Mouse (Mus musculus) kidney, postnatal 14 days (tissue): ENCODE results near the gene Igsf21.

Experiments used
- DNase-seq: peaks from one replicate; pipeline ENCODE4 v3.0.0; 2022; ENCODE audit warnings: mixed read lengths

Gene Igsf21

DNA sequence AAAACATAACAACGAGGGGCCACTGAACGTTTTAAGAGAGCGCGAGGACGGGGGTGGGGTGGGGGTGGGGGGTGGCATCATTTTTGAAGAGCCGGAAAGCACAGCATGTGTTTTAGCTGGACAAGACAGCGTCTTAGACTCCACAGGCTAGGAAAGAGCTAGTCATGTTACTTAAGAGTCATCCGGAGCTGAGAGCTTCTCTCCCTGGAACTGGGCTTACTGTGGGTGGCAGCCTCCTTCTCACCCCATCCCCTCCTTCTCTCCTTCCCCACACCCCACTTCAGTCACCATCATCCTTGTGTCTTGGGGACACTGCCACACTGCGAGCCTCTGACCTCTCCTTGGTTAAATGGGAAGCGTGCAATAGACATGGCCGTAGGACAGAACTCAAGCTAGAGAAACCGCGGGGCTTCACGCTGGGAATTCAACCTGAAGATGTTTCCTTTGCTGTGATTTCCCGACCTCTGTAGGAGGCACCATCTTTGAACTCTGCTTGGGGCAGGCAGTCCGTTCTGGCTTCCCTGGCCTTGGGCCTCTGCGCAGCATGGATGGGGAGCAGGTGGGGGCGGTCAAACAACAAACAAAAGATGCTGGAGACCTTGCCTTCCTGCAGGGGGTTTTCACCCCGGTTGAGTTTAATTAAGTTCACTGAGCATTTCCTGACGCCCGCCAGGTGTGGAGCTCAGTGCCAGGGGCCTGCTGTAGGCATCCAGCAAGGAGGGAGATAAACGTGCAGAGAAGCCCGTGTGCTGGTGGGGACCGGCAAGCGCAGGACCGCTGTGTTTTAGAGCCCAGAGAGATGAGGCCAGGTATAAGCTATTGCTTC is 207.8 kb downstream of the Igsf21 start:
- no peak for DNase-seq

DNA sequence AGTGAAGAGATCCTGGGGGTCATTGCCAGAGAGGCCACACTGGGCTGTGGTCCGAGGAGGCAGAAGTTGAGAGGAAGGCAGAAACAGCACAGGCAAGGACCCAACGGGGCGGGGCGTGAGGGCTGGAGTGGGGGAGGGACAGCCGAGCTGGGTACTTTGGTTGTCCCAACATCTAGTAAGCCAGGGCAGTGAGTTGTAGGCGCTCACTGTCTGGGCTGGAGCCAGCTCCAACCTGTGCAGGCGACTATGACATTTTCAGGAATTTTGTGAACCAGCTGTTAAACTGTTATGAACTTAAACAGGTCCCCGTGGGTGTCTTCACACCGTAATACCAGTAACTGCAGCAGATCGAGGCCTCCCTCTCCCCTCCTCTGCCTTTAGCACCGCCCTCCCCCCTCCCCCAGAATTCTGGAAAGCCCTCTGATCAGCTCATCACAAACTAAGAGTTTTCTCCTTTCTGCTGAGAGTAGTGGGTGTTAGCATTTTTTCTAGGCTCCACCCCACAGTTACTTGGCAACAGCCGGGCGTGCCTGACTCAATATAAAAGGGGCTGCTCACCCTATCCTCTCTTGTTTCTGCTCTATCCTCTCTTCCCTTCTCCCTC is 208.7 kb downstream of the Igsf21 start:
- peak; percentile 36 for DNase-seq

DNA sequence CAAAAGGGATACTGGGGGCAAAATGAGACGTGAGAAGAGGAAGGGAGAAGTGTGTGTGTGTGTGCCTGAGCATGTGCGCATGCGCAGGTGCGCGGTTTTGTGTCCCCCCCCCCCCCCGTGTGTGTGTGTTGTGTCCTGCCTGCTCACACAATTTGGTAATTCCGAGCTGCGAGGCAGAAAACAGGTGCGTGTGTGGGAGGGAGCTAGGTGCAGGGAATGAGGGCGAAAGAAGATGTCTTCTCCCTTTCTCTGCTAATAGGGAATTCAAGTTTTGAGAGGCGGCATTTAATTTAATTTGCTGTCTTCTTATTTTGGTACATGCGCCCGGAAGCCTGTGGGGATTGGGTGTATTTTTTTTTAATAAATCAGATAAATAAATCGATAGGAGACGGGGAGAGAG is 211.4 kb downstream of the Igsf21 start:
- no peak for DNase-seq

DNA sequence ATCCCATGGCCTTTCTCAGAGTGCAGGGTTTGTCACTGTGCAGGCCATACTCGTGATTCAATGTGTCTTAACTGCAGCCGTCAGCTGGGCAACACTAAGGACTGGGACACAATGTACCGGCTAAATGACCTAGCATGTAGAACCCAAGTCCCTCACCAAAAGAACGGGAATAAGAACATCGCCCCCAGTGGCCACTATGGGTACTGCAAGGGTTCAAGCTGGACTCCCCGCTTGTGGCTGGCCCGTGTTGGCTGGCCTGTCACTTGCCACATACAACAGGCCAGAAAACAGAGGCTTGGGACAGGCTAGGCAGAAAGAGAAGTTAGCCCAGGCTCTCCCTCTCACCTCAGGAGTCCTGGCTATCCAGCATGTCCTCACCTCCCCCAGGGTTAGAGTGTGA is 213.2 kb downstream of the Igsf21 start:
- peak; percentile 32 for DNase-seq

DNA sequence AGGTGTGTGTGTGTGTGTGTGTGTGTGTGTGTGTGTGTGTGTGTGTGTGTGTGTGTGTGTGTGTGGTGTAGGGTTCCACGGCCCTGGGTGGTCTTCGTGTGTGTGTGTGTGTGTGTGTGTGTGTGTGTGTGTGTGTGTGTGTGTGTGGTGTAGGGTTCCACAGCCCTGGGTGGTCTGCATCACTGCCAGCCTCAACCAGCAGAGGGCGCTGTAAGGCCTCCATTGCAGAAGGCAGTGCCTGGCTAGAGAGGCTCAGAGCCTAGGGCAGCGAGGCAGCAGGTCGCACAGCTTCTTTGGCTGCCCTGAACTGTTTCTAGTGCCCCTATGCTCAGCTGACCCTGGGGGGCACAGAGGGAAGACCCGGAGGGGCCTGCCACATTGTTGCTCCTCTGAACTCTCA is 216.2 kb downstream of the Igsf21 start:
- no peak for DNase-seq

DNA sequence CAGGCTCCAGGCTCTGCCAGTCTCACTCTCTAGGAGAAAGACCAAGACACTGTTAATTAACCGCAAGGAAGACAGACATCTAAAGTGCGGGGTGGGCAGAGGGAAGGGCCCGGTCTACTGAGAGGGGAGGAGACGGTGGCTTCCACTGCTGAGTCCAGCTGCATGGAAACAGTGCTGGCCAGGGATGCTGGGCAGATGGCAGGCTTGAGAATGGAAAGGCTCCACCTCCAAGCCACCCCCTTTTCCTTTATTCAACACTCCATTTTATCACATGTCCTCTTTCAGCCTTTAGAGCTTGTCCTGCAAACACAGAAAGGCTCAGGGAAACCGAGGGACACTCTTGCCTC is 216.6 kb downstream of the Igsf21 start:
- DNase-seq = no peak

DNA sequence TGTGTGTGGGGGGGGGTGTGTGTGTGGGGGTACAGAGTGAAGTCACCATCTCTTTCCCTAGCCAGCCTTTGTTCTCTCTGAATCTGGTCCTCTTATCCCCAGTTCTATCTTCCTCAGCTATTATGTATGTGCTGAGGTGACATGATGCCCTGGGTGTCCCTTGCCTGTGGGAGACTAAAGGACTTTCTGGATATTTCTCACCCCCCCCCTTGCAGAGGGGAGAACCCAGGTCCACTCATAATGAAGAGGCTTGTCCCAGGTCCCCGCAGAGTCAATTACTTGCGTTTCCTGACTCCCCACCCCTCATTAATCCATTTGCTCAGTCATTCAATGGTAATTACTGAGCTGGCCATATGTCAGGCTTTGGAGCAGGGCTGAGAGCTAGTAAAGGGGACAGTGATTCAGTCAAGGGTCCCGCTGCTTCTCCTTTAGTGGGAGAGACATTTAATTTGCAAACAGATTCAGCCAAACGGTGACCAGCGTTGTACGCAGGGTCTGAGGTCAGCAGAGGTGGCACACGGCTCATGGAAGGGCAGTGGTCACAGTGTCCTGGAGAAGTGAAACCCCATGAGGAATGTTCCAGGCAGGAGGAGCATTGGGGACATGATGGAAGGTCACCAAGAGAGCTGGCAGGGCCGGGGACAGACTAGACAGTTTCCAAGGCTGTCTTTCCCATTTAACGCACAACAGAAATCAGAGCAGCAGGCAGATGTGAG is 217.1 kb downstream of the Igsf21 start:
- no peak for DNase-seq

DNA sequence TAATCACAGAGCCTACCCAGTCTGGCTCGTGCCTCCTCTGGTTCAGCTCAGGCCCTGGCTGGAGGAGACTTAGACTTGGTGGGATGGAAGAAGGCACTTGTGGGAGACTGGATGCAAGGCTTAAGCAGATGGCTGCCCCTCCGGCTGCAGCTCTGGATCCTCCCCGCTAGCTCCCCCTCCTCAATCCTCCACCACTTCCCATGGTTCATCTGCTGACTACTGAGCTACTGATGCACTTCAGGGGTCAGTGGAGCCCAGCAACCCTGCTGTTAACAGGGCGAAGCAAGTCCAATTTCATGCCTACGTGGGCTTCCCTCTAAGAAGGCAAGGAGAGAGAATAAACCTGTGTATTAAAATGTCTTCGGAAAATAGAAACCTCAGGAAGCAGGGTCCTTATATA is 222.8 kb downstream of the Igsf21 start:
- DNase-seq = no peak

DNA sequence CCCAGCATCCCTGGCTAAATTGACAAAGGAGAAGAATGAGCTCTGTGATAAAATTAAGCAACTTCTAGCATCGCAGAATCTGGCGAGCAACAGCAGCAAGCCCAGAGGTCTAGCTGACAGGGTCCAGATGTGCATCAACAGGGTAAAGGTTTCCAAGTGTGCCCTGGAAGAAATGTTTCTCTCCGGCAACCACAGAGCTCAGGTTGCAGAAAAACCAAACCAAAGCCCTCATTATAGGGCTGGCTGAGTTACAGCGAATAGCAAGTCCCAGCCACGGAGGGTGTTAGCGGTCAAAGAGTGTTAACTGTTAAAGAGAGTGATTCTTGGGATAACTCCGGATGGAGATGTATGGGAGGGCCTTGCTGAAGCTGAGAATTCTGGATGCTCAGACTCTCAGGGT is 230.7 kb downstream of the Igsf21 start:
- no peak for DNase-seq

DNA sequence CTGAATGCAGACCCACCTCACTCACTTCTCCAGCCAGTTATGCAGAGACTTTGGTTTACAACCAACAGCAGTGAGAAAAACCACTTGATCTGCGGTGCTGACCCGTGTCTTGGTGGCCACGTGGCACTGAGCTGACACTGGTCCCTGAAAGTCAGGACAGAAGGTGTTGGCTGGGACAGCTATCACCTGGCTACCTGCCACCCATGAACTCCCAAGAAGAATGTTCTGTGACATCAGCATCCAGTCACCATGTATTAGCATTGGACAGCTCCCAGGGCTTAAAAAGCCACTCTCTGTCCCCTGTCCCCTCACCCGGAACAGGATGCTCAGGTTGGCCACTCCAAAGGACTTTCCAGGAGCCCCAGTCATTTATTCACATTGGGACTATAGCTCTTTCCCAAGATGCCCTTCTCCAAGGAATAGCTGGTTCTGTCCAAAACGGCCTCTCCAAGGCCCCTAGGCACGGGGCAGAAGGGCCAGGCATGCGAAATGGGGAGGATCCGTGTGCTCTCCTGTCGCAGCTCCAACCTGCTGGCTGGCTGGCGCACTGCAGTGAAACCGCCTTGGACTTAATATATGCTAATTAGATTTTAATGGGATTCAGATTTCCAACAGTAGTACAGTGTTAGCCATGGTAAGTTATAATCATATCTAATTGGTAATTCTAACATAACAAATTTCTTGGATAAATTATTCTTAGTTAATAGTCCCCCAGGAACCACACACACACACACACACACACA is 235.7 kb downstream of the Igsf21 start:
- DNase-seq = no peak

DNA sequence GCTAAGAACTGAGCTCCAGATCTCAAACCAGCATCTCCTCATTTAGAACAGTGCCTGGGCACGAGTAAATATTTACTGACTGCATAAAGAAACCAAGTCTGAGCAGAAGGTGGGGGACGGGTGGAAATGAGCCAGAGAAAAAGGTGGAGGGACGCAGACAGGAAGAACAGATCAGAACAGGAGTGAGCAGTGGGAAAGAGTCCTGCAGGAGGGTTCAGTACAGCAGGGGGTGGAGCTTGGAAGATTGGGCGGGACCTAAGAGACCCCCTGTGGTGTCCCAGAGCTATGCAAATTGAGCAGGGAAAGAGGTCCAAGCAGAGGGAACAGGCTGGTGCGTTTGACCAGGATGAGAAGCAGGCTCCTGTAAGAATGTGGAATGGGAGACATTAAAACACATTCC is 241.7 kb downstream of the Igsf21 start:
- no peak for DNase-seq

DNA sequence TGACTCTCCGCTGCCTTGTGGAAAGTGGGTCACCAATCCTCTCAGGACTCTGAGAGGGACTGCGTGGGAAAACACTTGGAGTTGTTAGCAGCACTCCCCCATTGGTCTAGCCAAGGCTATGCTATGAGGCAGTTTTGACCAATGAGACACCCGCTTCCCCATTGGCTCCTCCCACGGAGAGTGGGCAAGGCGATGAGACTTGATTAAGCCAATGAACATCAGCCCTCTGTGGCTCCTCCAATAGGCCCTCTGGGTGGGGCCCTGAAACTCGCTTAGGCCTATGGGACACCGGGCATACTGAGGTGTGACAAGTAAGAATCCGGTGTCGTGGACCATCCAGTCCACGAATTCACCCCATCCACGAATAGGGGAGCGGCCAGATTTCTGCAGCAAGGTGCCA is 242.4 kb downstream of the Igsf21 start:
- DNase-seq = peak; percentile 17

DNA sequence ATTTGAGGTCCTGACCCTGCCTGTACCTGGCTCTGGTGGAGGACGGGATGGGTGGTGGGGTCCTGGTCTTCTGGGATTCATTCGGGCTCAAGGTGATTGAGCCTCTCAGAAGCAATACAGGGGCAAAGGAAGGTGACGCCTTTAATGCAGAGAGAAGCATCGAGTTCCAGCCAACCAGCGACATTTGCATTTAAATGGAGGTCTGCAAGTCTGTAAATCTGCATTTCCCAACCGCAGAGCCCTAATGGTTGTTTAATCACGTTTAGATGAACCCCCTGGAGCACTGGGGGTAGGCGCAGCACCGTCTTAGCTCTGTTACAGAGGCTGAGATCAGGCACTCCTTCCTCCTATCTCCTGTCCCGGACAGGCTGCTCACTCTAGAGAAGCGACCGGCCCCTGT is 244.5 kb downstream of the Igsf21 start:
- no peak for DNase-seq

DNA sequence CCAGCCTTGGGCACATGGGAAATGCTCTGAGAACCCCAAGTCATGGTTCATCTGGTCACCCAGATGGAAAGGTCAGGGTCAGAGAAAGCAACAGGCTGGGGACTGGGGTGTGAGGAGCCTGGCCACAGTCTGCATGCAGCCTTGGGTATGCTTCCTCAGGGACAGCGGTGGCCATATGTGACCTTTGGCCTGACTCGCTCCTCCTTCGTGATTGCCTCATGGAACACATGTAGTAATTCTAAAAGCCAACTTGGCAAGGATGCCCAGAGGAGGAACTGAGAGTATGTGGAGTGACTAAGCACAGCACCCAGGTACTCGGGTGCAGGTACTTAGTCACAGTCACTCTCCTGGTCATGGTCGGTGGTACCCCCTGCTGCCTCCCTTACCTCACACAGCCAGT is 245.7 kb downstream of the Igsf21 start:
- no peak for DNase-seq

DNA sequence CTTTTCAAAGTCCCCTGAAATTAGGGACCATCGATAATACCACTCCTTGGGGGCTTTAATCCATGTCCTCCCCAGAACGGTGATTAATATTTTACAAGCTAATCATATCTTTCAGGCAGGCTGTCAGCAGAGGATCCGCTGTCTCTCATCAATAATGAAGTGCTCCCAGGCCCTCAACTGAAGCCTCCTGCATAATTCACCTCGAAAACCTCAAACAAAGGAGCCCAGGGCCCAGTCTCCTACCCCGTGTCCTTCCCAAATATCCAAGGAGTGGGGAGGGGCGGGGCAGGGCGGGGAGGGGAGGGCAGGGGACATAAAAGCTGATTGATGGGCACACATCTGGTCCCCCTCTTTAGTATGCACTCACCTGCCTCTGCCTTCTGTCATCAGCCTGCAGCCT is 247.6 kb downstream of the Igsf21 start:
- DNase-seq = no peak

DNA sequence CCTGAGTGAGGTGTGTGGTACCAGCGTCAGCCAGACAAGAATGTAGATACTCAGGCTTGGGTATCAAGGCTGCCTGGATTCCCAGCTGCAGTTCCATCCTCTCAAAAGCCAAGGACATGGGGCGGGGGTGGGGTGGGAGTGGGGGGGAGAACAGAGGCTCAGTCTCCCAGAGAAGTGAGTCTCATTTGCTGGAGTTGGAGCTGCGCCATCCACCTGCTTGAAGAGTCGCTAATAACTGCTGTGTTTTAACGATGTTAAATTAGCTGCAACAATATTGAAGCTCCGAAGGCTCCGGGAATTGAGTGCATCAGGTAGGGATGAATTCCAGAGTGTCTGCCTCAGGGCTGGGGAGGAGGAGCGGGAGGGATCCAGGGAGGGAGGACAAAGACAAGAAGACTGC is 250.9 kb downstream of the Igsf21 start:
- DNase-seq = no peak

DNA sequence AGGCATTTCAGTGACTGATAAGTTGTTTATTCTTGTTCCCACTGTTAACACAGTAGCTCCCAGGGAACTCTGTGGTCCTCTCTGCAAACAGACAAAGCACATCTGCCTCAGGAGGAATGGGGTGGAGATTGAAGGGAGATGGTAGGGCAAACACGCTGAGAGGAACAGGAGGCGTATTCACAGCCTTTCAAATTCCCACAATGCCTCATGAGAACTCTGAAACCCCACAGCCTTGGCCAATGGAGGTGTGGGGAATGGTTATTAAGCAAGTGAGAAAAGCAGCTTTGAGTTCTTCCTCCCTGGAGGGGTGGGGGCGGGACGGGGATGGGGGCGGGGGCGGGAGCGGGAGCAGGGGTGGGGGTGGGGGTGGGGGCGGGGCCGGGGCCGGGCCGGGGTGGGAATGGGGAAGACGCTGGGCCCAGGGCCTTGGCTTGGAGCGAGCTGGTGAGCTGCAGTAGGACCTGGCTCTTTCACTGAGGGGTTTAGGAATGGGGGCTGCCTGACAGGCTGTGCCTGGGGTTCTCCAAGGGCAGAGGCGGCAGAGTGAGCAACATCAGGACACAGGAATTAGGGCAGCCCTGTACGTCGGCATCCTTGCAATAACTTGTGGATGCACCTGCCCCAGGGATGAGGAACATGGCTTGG is 253.4 kb downstream of the Igsf21 start:
- no peak for DNase-seq

DNA sequence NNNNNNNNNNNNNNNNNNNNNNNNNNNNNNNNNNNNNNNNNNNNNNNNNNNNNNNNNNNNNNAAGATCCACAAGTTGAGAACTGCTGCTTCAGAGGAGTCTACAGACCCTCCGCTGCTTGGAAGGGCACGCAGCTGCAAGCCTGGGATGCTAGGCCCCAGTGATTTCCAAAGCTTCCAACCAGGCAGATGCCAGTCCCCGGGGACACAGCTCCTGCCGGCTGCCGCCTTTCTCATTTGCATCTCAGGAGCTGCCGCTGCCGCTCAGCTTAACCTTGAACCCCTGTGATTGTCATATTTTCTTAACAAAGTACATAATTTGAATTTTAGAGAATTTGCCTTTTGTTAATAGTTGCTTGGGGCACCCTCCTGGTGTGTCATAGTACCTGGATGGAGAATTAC is 259.7 kb downstream of the Igsf21 start:
- DNase-seq = no peak

DNA sequence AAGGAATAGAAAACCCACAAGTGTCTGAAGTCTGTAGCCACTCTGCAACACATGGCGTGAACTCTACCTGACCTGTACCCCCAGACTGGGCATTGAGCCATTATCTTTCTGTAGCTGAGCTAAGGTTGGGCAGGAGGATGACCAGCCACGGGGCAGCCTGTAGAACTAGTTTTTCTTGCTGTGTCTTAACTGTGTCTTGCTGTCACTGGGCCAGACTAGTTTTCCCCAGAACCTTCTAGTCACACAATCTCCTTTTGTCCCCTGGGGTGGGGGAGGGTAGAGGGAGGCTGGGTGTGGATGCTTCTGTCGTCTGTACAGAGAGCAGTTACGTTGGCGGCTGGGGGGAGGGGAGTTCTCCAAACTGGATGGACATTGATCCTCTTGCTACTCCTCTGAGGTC is 267.9 kb downstream of the Igsf21 start:
- DNase-seq = peak; percentile 80

DNA sequence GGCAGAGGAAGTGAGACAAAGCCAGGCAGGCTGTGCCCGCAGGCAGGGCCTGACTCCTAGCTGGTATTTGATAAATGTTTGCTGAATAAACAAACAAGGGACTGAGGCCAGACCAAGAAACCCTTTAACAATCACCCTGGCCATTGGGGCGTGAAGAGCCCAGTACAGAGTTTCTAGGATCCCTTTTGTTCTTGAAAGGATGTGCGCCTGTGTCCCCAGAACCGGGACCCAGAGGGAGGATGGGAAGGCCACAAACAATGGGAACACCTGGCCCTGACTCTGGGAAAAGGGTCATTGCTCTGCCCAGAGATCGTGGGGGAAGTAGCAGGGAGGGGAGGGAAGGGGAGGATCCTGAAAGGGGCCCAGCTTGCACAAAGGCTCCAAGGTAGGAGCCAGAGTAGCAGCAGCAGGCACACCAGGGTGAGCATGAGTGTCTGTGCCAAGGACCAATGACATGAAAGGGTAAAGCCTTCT is 269.2 kb downstream of the Igsf21 start:
- no peak for DNase-seq
